Mouse (Mus musculus): ENCODE measurements at regions not wholly inside any gene's neighbourhood (a gene's known extent, or its start where the extent isn't known, plus 50 kb on each side); places are given as distances from the start of the nearest gene placed in this dataset.

DNA sequence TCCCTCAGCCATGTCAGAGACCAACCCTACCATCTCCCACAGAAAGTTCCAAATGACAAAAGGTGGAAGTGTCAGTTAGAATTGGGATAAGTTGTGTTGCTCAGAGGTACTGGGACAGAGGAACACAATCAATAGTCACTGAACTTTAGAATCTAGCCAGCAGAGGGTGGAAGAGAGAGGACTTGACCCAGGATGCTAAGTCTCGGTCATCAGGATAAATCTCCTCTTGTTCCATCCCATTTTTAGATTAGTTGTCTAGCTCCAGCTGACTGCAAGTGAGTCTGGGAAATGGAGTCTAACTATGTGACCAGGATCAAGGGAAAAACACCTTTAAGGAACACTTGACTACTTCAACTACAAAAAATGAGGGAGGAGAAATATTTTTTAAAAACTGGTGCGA, 91.5 kb downstream of the Fam84b start:
- H3K27ac ChIP-seq, result no peak overlapping the region

DNA sequence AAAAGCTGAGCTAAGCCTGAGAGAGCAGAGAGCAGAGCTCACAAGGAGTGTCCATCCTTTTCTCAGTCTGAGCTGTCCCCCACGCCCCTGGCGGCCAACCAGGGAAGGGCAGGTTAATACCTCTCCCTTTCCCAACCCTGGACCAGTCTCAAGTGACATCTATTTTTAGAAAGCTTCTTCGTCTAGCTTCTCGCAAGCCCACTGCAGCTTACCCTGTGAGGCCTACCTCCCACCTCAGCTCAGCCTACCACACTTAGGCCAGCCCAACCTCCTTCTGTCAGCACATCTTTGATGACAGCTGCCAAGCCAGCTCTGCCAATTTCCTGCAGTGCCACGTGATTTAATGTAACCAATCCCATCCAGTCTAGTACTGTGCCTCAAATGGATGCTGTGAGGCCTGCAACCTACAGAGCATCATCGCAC, 93.6 kb downstream of the Fam84b start:
- Histone ChIP-seq H3K27ac (no peak overlapping the region), H3K4me3 (no peak overlapping the region)
- peak; percentile 59 for TF ChIP-seq CTCF (IDR thresholded peaks at IDR 0.05)
- intact Hi-C loops (cut with DNase I), result loop anchor here (5.0 kb wide), 1 partner anchor 62 kb away; no protein-coding TSS in a partner anchor
- DNase-seq (ENCODE audit: extremely low spot score in 1 of 2, low spot score in 2 of 2), result peak in 1 of 2 experiments; percentile 13

More for the DNA sequence above, 91.5 kb downstream of the Fam84b start:
- H3K4me3 ChIP-seq, result no peak overlapping the region
- intact Hi-C loops (cut with DNase I), result loop anchor here (5.0 kb wide), 1 partner anchor 60 kb away; no protein-coding TSS in a partner anchor
- no peak for DNase-seq (ENCODE audit: extremely low spot score in 1 of 2, low spot score in 2 of 2)
- peak; percentile 35 for TF ChIP-seq CTCF (IDR thresholded peaks at IDR 0.05)

DNA sequence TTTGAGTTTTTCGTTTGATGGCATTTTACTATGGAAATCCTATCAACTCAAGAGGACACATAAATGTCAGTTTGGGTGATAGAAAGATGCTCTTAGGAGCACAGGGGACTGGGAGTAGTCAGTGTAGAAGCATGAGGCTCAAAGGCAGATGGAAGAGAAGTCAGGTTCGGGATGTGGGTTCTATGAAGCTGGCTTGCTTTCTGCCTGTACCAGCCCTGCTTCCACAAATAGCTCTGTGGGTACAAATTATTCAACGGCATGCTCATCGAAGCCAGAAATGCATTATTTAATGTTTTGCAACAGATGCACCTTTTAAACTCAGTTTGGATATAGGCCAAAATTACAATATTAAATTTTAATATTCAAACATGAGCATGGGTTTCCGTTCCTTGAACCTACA, 99.3 kb downstream of the Fam84b start:
- TF ChIP-seq CTCF (IDR thresholded peaks at IDR 0.05), result no peak
- Histone ChIP-seq H3K4me3 (no peak overlapping the region), H3K27ac (no peak overlapping the region)
- intact Hi-C loops (cut with DNase I), result no loop called here
- no peak for DNase-seq (ENCODE audit: extremely low spot score in 1 of 2, low spot score in 2 of 2)

DNA sequence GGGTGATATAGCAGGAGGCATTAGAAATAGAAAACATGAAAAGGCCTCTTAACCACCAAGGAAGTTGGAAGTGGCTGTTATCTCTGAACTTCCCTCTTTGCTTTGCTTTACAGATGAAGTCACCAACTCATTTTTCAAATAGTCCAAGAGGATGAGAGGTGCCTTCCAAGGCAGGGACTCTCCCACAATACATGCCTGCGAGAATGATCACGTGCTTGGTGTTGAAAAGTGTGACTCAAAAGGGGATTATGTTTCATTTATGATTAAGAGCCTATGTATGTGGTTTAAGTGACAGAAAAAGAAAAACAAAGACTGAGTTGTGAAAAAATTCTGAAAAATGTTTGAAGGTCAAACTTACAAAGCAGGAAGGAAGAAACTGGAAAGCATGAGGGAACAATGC, 114.0 kb downstream of the Fam84b start:
- H3K27ac ChIP-seq, result no peak overlapping the region
- no peak for DNase-seq (ENCODE audit: extremely low spot score in 1 of 2, low spot score in 2 of 2)
- intact Hi-C loops (cut with DNase I), result no loop called here
- no peak overlapping the region for H3K4me3 ChIP-seq
- TF ChIP-seq CTCF (IDR thresholded peaks at IDR 0.05), result no peak

DNA sequence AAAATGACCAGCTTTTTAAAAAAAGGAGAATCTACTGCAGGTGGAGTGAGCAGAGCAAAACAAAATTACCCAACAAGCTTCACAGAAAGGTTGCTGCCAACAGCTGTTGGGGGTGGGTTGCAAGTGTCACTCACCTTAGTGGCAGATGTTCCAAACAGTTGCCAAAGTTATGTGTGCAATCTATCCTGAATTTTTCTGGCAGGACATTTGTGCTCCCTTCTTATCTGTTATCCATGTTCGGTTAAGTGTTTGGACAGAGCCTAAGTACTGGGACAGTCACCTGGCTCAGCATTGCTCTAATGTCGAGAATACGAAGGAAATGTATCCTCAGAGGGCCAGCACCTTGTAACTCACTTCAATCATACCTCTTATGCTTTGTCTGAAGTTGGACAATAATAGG, 115.3 kb downstream of the Fam84b start:
- DNase-seq (ENCODE audit: extremely low spot score in 1 of 2, low spot score in 2 of 2), result no peak
- intact Hi-C loops (cut with DNase I), result no loop called here
- H3K4me3 ChIP-seq, result no peak overlapping the region
- no peak for TF ChIP-seq CTCF (IDR thresholded peaks at IDR 0.05)
- H3K27ac ChIP-seq, result no peak overlapping the region

DNA sequence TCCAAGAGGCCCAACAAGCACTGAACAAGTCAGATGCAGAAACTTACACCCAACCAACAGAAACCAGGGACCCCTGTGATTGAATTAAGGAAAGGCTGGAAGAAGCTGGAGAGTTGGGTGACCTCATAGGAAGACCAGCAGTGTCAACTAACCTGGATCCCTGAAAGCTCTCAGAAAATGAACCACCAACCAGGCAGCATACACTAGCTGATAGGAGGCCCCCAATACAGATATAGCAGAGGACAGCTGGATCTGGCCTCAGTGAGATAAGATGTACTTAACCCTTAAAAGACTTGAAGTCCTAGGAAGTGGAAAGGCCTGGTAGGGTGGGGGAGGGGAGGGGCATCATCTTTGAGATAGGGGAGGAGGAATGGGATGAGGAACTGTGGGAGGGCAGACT, 121.2 kb downstream of the Fam84b start:
- H3K27ac ChIP-seq, result no peak overlapping the region
- intact Hi-C loops (cut with DNase I), result no loop called here
- no peak for TF ChIP-seq CTCF (IDR thresholded peaks at IDR 0.05)
- H3K4me3 ChIP-seq, result no peak overlapping the region
- DNase-seq (ENCODE audit: extremely low spot score in 1 of 2, low spot score in 2 of 2), result no peak

DNA sequence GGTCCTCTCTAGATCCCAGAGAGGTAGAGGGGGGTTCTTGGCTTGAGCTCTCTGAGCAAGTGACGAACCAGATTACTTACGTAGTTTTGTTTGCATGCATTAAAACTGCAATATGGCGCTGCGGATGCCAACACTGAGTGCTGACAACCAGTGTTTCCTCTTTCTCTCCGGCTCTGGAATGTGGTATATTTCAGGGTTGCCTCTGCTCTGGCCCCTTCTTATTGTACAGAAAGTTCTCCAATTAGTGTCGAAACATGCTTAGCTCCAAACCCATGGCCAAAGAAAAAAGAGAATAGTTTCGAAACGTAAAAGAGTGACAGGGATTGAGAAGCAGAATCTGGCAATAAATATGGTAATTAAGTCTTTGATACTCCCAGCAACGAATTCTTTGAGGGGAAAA, 124.8 kb downstream of the Fam84b start:
- H3K27ac ChIP-seq, result no peak overlapping the region
- H3K4me3 ChIP-seq, result no peak overlapping the region
- no peak for DNase-seq (ENCODE audit: extremely low spot score in 1 of 2, low spot score in 2 of 2)
- TF ChIP-seq CTCF (IDR thresholded peaks at IDR 0.05), result no peak
- intact Hi-C loops (cut with DNase I), result no loop called here

DNA sequence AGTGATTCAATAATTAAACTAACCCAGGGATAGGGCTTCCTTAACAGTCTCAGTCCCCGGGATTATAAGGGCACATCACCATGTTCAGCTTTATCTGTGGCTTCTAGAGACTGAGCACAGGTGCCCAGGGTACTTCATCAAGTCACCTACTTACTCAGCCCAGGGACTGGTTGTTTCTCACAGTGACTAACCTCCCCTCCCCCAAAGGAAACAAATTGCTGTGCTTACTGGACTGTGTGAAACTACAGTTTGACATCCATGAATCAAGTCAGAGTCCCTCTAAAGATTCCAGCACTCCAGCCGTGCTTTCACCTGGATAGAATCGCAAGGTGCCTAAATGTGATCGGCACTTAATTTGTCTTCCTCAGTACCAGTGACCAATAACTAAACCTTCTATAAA, 125.2 kb downstream of the Fam84b start:
- TF ChIP-seq CTCF (IDR thresholded peaks at IDR 0.05), result no peak
- no peak for DNase-seq (ENCODE audit: extremely low spot score in 1 of 2, low spot score in 2 of 2)
- no peak overlapping the region for H3K4me3 ChIP-seq
- intact Hi-C loops (cut with DNase I), result no loop called here
- H3K27ac ChIP-seq, result no peak overlapping the region

DNA sequence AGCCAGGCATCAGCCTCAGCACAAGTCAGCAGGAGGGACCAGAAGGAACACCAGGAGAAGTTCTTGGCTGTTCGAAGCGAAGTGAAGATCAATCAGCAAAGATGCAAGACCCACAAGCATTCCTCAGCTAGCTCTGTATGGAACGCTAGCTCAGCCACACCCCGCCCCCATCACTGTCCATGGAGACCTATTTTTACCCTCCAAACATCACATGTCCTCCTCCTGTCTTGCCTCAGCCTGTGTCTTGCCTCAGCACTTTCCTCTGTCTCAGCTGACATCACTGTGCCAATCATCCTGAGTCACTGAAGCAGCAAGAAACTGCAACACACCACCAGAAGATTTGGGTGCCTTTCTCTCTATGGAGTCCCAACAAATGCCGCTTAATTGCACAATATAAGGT, 134.2 kb downstream of the Fam84b start:
- H3K4me3 ChIP-seq, result no peak overlapping the region
- intact Hi-C loops (cut with DNase I), result no loop called here
- no peak overlapping the region for H3K27ac ChIP-seq
- no peak for TF ChIP-seq CTCF (IDR thresholded peaks at IDR 0.05)
- no peak for DNase-seq (ENCODE audit: extremely low spot score in 1 of 2, low spot score in 2 of 2)

DNA sequence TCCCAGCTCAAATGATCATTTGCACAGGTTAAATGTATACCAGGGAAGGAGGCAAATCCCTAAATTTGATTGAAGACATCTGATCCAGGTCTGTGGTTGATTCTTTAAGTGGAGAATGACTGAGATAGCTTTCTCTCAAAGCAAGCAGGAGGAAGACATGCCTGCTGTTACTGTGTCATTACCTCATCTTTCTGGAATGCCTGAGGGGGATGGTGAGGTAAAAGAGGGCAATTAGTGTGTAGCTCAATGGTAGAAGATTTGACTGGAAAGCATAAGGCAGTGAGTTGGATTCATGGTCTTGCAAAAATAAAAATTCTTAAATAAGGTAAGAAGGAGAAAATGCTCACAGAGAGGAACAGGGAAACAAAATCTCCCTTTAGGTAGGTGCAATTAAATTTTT, 144.9 kb downstream of the Fam84b start:
- no peak overlapping the region for H3K27ac ChIP-seq
- no peak for DNase-seq (ENCODE audit: extremely low spot score in 1 of 2, low spot score in 2 of 2)
- H3K4me3 ChIP-seq, result no peak overlapping the region
- intact Hi-C loops (cut with DNase I), result no loop called here
- TF ChIP-seq CTCF (IDR thresholded peaks at IDR 0.05), result no peak

DNA sequence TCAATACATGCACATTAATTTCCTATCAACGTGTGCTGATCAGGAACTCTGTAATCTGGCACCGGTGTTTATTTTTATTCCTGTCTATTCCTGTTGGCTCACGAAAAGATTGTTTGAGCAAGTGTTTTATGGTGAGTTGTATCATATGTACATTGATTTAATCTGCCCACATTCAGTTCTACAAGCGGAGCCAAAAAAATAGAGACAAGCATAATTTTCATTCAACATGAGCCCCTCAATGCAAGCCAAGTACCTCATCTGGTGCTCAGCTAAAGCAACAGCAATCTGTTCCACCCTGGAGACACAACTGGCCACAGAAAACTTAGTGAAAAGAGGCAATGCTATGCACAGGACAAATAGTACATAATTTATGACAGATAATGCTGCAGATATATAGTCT, 147.6 kb downstream of the Fam84b start:
- Histone ChIP-seq H3K4me3 (no peak overlapping the region), H3K27ac (no peak overlapping the region)
- TF ChIP-seq CTCF (IDR thresholded peaks at IDR 0.05), result no peak; the same call in 1 of the 2 replicates
- no peak for DNase-seq (ENCODE audit: extremely low spot score in 1 of 2, low spot score in 2 of 2)
- intact Hi-C loops (cut with DNase I), result no loop called here

DNA sequence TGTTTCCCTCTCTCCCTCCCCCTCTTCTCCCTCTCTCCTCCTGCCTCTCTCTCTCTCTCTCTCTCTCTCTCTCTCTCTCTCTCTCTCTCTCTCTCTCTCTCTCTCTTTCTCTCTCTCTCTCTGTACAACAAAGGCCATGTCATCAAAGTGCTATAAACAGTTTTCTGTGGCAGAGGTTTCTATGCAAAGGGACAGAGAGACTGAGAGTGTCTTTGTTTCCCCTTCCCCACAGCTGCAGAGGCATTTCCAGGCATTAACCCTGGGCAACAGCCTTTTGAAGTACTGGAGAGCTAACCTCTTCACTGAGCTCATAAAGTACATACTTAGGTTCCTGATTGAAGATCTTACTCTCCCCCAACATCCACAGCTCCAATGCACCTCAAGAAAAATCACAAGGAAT, 152.3 kb downstream of the Fam84b start:
- DNase-seq (ENCODE audit: extremely low spot score in 1 of 2, low spot score in 2 of 2), result no peak
- intact Hi-C loops (cut with DNase I), result no loop called here
- no peak overlapping the region for H3K27ac ChIP-seq
- TF ChIP-seq CTCF (IDR thresholded peaks at IDR 0.05), result no peak
- H3K4me3 ChIP-seq, result no peak overlapping the region

DNA sequence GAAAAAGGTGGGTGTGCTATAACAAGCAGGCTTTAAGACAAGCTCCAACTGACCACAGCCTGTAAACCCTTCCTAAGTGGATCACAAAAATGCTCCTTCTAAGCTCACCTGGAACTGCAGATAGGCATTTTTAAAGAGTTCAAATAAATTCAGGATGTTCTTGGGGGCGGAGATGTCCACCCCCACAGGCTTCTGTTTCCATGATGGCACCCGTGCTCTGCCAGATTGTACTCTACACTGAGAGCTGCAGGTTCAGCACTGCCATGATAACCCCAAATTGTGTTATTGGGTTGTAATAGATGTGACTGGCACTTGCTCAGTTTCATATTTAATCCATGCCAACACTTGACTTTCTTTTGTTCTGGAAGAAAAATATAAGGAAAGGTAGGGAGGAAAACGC, 158.8 kb downstream of the Fam84b start:
- no peak overlapping the region for H3K4me3 ChIP-seq
- no peak overlapping the region for H3K27ac ChIP-seq
- TF ChIP-seq CTCF (IDR thresholded peaks at IDR 0.05), result no peak
- intact Hi-C loops (cut with DNase I), result no loop called here
- no peak for DNase-seq (ENCODE audit: extremely low spot score in 1 of 2, low spot score in 2 of 2)
